Mouse (Mus musculus): ENCODE results near the gene Ksr2.

Ksr2 gene

DNA sequence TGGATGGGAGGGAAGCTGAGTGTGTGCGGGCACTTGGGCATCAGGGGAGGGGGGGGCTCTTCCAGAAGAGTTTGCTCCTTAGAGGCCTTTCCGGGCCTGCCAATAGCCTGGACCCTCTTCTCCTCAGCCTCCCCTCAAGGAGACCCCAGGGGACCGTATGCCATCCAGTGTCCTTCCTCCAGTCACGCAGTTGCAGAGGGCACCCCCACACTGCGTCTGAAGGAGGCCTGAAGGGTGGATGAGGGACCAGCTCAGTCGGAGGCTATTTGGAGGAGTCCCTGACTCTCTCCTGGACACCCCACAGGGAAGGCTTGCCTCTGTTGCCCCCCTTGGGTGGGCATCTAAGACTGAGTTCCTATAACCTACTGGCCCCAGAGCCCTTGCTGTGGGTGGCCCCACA lies 367.4 kb downstream of the Ksr2 start:
- DNase-seq (ENCODE audit: inconsistent ontology term): no peak

DNA sequence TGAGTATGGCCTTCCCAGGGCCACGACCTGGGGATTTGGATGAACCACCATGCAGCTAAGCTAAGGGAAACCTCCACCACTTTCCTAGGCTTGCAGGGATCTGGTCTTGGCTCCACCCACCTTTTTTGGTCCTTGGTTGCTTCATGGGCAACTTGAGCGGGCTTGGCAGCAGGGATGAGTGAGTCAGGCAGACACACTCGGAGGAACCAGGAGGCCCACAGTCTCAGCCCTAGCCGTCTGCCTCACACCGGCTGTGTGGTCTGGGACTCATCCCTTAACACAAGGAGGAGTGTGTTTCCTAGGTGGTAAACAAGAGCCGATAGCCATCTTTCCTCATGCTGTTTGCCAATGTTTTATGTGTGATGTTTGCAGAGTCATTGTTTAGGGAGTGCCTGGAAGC lies 376.3 kb downstream of the Ksr2 start:
- no peak for DNase-seq (ENCODE audit: inconsistent ontology term)

DNA sequence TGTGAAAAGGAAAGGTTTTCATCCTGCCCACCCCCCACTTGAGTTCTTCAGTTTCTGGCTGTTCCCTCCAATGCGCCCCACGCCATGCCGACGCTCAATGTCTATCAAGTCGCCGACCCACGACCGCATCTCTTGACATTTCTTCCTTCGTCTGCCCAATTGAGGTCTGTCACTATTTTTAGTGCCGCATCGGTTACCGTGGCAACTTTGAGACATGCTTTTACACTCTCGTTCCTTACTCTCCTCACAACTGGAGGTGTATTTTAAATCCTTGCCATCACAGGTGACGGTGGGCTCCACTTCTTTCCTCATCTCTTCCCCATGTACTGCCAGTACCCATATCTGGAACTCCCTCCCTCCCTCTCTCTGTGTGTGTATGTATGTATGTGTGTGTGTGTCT lies 378.1 kb downstream of the Ksr2 start:
- no peak for DNase-seq (ENCODE audit: inconsistent ontology term)

DNA sequence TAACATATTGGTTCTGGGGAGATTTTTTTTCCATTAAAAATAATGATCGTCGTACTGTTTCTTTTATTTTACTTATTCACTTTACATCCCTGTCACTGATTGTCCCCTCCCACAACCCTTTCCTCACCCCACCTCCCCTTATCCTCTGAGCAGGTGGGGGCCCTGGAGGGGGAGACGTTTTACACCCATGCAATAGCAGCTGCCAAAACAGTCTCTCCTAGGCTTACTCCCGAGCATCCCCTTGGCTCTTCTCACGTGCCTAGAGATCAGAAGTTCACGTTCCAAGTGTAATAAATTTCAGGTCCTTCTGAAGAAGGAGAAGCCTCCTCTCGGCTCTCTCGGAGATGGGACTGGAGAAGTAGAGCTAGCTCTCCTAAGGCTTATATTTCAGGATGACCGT lies 387.0 kb downstream of the Ksr2 start:
- no peak for DNase-seq (ENCODE audit: inconsistent ontology term)

DNA sequence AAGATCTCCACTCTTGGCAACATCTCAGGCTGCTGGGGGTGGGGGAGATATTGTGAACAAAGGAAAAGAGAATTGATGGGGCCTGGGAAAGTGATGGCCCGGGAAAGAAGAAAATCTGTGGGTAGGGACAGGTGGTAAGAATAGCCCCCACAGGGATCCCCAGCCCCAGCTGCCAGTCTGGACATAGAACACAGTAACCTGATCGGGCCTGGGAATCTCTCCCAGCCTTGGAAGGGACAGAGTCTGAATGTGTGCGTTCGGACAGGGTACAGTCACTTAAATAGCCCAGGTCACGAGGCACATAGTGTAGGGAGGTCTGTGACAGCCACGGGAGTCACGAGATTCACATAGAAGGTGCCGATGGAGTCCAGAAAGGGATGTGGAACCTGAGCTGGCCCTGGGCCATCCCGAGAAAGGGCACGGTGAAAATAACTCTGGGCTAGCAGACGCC lies 388.3 kb downstream of the Ksr2 start:
- no peak for DNase-seq (ENCODE audit: inconsistent ontology term)

DNA sequence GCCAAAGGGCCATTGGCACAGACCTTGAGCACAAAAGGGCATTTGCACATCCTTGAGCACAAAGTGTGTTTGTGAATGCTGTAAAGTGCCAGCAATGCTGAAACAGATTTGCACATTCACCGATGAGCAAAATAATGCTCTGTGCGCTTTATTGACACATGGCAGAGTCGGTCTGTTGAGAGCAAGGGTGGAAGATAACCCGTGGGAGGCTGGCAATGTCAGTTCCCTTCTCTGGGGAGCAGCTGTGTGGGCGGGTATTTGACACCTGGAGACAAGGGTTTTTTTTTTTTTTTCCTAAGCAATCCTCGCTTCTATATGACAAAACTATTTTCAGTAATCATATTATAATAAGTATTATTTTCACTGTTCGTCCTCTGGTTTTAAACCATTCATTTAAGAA lies 389.8 kb downstream of the Ksr2 start:
- DNase-seq (ENCODE audit: inconsistent ontology term): no peak

DNA sequence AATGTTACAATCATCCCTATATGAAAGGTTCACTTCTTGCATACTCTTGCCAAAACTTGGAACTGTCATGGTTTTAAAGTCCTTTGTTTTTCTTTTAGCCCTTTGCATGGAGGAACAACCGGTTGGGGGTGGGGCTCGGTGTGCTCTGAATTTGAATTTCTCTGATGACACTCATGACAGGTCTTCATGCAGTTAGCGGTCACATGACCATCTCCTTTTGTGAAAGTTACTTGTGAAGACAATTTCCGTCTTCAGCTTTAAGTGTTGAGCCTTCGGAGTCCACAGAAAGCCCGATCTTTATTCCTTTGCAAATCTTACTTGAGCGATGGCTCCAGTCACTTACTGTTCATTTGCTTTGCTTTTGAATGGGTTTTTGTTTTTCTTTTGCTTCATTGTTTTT lies 397.1 kb downstream of the Ksr2 start:
- no peak for DNase-seq (ENCODE audit: inconsistent ontology term)

DNA sequence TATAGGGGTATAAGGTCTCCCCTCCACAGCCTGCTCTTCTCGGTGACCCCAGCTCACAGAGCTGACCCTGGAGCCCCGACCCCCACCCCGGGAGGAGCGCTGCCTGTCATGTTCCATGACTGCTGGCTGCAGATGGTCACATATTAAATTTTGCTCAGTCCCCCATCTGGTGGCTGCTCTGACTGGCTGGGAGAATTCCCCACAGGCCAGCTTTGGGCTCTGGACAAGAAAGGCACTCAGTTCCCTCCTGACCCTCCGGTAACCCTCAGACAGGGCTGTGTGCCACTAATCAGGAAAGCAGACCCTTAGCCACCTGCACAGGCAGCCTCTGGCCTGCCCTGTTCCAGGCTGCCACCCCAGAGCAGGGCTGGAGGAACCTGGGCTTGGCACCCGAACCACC lies 405.0 kb downstream of the Ksr2 start:
- no peak for DNase-seq (ENCODE audit: inconsistent ontology term)

DNA sequence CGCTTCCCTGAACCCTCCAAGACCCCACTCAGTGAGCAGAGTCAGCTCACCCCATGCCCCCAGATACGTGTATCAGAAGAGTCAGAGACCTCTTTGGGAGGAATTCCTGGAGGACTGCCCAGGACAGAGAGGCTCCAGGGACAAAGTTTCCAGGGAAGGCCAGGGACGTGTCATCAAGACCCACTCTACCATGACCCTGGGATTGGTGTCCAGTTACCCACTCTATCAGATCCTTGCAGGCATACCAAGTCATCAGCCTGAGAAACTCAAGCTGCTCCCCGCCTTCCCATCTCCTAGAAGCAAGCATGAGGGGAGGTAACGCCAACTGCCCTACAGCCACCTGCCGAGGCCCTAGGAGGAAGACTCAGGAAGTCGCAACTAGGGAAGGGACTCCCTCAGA lies 406.6 kb downstream of the Ksr2 start:
- no peak for DNase-seq (ENCODE audit: inconsistent ontology term)

DNA sequence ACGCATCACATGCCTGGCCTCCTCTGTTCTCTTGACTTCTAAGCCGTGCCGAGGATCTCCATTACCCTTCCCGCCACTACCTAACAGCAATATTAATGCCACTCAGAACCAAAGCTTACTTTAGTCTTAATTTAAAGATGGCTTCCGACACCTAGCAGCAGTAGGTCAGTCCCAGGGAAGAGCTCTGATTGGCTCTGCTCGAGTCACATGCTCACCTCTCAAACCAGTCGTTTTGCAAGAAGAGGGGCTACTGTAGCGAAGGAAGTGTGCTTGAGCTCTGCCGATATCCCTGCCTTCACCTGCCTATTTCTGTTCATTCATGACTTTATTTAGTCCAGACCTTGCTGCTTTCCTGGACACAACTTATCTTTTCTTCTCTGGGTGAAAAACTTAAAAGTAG lies 410.0 kb downstream of the Ksr2 start:
- no peak for DNase-seq (ENCODE audit: inconsistent ontology term)

DNA sequence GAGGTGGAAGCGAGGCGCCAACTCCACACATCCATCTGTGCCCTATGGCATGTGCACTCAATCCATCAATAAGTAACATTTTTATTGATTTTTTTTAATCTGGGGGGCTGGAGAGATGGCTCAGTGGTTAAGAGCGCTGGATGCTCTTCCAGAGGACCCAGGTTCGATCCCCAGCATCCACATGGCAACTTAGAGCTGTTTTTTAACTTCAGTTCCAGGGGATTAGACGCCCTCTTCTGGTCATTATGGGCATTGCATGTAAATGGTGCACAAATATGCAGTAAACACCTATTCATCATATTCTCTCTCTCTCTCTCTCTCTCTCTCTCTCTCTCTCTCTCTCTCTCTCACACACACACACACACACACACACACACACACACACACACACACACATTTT lies 410.7 kb downstream of the Ksr2 start:
- no peak for DNase-seq (ENCODE audit: inconsistent ontology term)

Measured in Muller cell, postnatal 12 days (primary cell).